Mouse (Mus musculus): ENCODE measurements at regions not wholly inside any gene's neighbourhood (a gene's known extent, or its start where the extent isn't known, plus 50 kb on each side); places are given as distances from the start of the nearest gene placed in this dataset.

DNA sequence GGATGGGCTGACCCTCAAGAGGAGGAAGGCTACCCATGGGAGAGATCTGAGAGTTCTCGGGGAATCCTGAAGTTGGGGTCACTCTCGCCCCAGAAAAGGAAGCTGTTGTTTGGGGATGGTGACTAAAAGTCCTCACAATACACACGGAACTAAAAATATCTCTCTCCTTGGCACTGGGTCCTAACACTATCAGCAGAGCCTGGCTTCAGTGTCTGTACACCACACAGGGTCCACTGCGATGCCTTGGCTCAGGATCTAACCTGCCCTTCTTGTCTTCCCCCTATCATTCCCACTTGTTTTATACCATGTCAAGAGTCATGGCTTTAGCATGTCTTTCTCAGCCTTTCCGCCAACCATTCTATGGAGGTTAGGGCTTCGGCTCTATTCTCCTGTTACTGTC is 121.8 kb upstream of the Zeb2 start:
- TF ChIP-seq POLR2A (IDR thresholded peaks at IDR 0.05; ENCODE audit: borderline replicate concordance, insufficient read depth, low read length) = no peak
- no peak for TF ChIP-seq CTCF (IDR thresholded peaks at IDR 0.05; ENCODE audit: borderline replicate concordance, insufficient read depth, low read depth, low read length)
